Mouse (Mus musculus): ENCODE measurements around the gene Kndc1. TPM values are rescaled to one million over a fixed set of nuclear protein-coding genes. Genes with fewer than 3 reads are reported as not detected.

Gene Kndc1
- polyA plus RNA-seq (2016; fragmentation: Nextera tagmentation; extraction: Ambion mirVana): 0.58 and 1.0 TPM in 2 replicates

- Histone ChIP-seq H3K27ac (peak within 1 kb of the TSS; percentile 31; the same call in 1 of the 2 replicates), H3K4me1 (replicated peaks) (peaks cover 14% of the 10 kb centered on the region), H3K36me3 (no peaks in the 10 kb centered on the region), H3K27me3 (ENCODE audit: insufficient read depth, poor library complexity, severe bottlenecking) (peaks cover 59% of the 10 kb centered on the region), H3K9me3 (no peaks in the 10 kb centered on the region), H3K4me3 (peak within 1 kb of the TSS; percentile 65)
- peak; percentile 53 for DNase-seq (ENCODE audit: low spot score)
- WGBS: 1% methylated on average over 50 of the region's 50 CpGs
These were observed at the start of gene Kndc1 for GRCm38 (mm10) chr7:139894655-139895557. Gene Kndc1 (plus strand): TSS chr7:139894696.

GRCm38 (mm10) chr7:139845101-139845500 lies 49.4 kb upstream of the Kndc1 start:
- 0 out of 2 replicates have a peak, but pooled peaks cover 4% of the 10 kb centered on the region for H3K27me3 ChIP-seq (ENCODE audit: insufficient read depth, poor library complexity, severe bottlenecking)
- DNase-seq (ENCODE audit: low spot score): no peak
- H3K4me3 ChIP-seq: no peak overlapping the region
- WGBS: 83% methylated on average over 2 of the region's 2 CpGs
- H3K27ac ChIP-seq: no peak overlapping the region
- H3K36me3 ChIP-seq: peaks cover 17% of the 10 kb centered on the region
- 0 out of 2 replicates have a peak, but pooled peaks cover 5% of the 10 kb centered on the region for H3K9me3 ChIP-seq
- H3K4me1 ChIP-seq (replicated peaks): peaks cover 24% of the 10 kb centered on the region

GRCm38 (mm10) chr7:139850152-139850551 lies 44.3 kb upstream of the Kndc1 start:
- Histone ChIP-seq H3K36me3 (peaks cover 5% of the 10 kb centered on the region; the same call in 1 of the 2 replicates), H3K9me3 (no peaks in the 10 kb centered on the region), H3K4me3 (no peak overlapping the region), H3K27me3 (ENCODE audit: insufficient read depth, poor library complexity, severe bottlenecking) (0 out of 2 replicates have a peak, but pooled peaks cover 9% of the 10 kb centered on the region), H3K27ac (peak overlapping the region; percentile 43), H3K4me1 (replicated peaks) (peaks cover 26% of the 10 kb centered on the region)
- DNase-seq (ENCODE audit: low spot score): peak; percentile 29
- 27% methylated on average over 6 of the region's 6 CpGs for WGBS

GRCm38 (mm10) chr7:139850677-139851076 lies 43.8 kb upstream of the Kndc1 start:
- Histone ChIP-seq H3K4me1 (replicated peaks) (peaks cover 26% of the 10 kb centered on the region), H3K27ac (peak overlapping the region; percentile 43; the same call in 1 of the 2 replicates), H3K36me3 (peaks cover 5% of the 10 kb centered on the region; the same call in 1 of the 2 replicates), H3K27me3 (ENCODE audit: insufficient read depth, poor library complexity, severe bottlenecking) (0 out of 2 replicates have a peak, but pooled peaks cover 5% of the 10 kb centered on the region), H3K9me3 (no peaks in the 10 kb centered on the region), H3K4me3 (no peak overlapping the region)
- whole genome bisulfite sequencing: 66% methylated on average over 5 of the region's 5 CpGs
- DNase-seq (ENCODE audit: low spot score): no peak

- Histone ChIP-seq H3K36me3 (peaks cover 5% of the 10 kb centered on the region; the same call in 1 of the 2 replicates), H3K27me3 (ENCODE audit: insufficient read depth, poor library complexity, severe bottlenecking) (0 out of 2 replicates have a peak, but pooled peaks cover 5% of the 10 kb centered on the region), H3K4me1 (replicated peaks) (peaks cover 26% of the 10 kb centered on the region), H3K27ac (no peak overlapping the region; the same call in 1 of the 2 replicates), H3K4me3 (no peak overlapping the region), H3K9me3 (no peaks in the 10 kb centered on the region)
- WGBS: 66% methylated on average over 6 of the region's 6 CpGs
- no peak for DNase-seq (ENCODE audit: low spot score)
These were observed 43.4 kb upstream of the Kndc1 start for GRCm38 (mm10) chr7:139851098-139851497.

- Histone ChIP-seq H3K9me3 (no peaks in the 10 kb centered on the region), H3K4me3 (no peak overlapping the region), H3K27me3 (ENCODE audit: insufficient read depth, poor library complexity, severe bottlenecking) (0 out of 2 replicates have a peak, but pooled peaks cover 5% of the 10 kb centered on the region), H3K4me1 (replicated peaks) (peaks cover 15% of the 10 kb centered on the region), H3K36me3 (peaks cover 5% of the 10 kb centered on the region; the same call in 1 of the 2 replicates), H3K27ac (no peak overlapping the region)
- 81% methylated on average over 11 of the region's 11 CpGs for whole genome bisulfite sequencing
- no peak for DNase-seq (ENCODE audit: low spot score)
These were observed 39.2 kb upstream of the Kndc1 start for GRCm38 (mm10) chr7:139855261-139855660.

- peak; percentile 72 for DNase-seq (ENCODE audit: low spot score)
- no peak overlapping the region for H3K27ac ChIP-seq
- H3K27me3 ChIP-seq (ENCODE audit: insufficient read depth, poor library complexity, severe bottlenecking): no peaks in the 10 kb centered on the region
- H3K36me3 ChIP-seq: no peaks in the 10 kb centered on the region
- 34% methylated on average over 3 of the region's 3 CpGs for WGBS
- H3K4me1 ChIP-seq (replicated peaks): no peaks in the 10 kb centered on the region
- H3K9me3 ChIP-seq: no peaks in the 10 kb centered on the region
- no peak overlapping the region for H3K4me3 ChIP-seq
These were observed 33.1 kb upstream of the Kndc1 start for GRCm38 (mm10) chr7:139861411-139861810.

- no peak overlapping the region for H3K4me3 ChIP-seq
- H3K4me1 ChIP-seq (replicated peaks): no peaks in the 10 kb centered on the region
- no peak for DNase-seq (ENCODE audit: low spot score)
- no peaks in the 10 kb centered on the region for H3K36me3 ChIP-seq
- no peaks in the 10 kb centered on the region for H3K27me3 ChIP-seq (ENCODE audit: insufficient read depth, poor library complexity, severe bottlenecking)
- H3K9me3 ChIP-seq: no peaks in the 10 kb centered on the region
- no peak overlapping the region for H3K27ac ChIP-seq
- 86% methylated on average over 2 of the region's 2 CpGs for WGBS
These were observed 31.4 kb upstream of the Kndc1 start for GRCm38 (mm10) chr7:139863076-139863475.

GRCm38 (mm10) chr7:139864253-139864652 lies 30.2 kb upstream of the Kndc1 start:
- WGBS: 58% methylated on average over 2 of the region's 2 CpGs
- Histone ChIP-seq H3K9me3 (no peaks in the 10 kb centered on the region), H3K4me1 (replicated peaks) (no peaks in the 10 kb centered on the region), H3K27me3 (ENCODE audit: insufficient read depth, poor library complexity, severe bottlenecking) (no peaks in the 10 kb centered on the region), H3K27ac (no peak overlapping the region), H3K4me3 (no peak overlapping the region), H3K36me3 (no peaks in the 10 kb centered on the region)
- peak; percentile 9 for DNase-seq (ENCODE audit: low spot score)

GRCm38 (mm10) chr7:139864871-139865270 lies 29.6 kb upstream of the Kndc1 start:
- Histone ChIP-seq H3K4me1 (replicated peaks) (no peaks in the 10 kb centered on the region), H3K27ac (no peak overlapping the region), H3K4me3 (no peak overlapping the region), H3K9me3 (no peaks in the 10 kb centered on the region), H3K36me3 (no peaks in the 10 kb centered on the region), H3K27me3 (ENCODE audit: insufficient read depth, poor library complexity, severe bottlenecking) (no peaks in the 10 kb centered on the region)
- 87% methylated on average over 1 of the region's 1 CpGs for WGBS
- DNase-seq (ENCODE audit: low spot score): no peak

GRCm38 (mm10) chr7:139871014-139871413 lies 23.5 kb upstream of the Kndc1 start:
- Histone ChIP-seq H3K27me3 (ENCODE audit: insufficient read depth, poor library complexity, severe bottlenecking) (no peaks in the 10 kb centered on the region), H3K27ac (no peak overlapping the region), H3K9me3 (no peaks in the 10 kb centered on the region), H3K4me3 (no peak overlapping the region), H3K4me1 (replicated peaks) (no peaks in the 10 kb centered on the region), H3K36me3 (peaks cover 9% of the 10 kb centered on the region; the same call in 1 of the 2 replicates)
- no peak for DNase-seq (ENCODE audit: low spot score)
- 89% methylated on average over 5 of the region's 5 CpGs for WGBS

- H3K36me3 ChIP-seq: peaks cover 9% of the 10 kb centered on the region; the same call in 1 of the 2 replicates
- H3K9me3 ChIP-seq: no peaks in the 10 kb centered on the region
- no peaks in the 10 kb centered on the region for H3K4me1 ChIP-seq (replicated peaks)
- no peak overlapping the region for H3K4me3 ChIP-seq
- H3K27me3 ChIP-seq (ENCODE audit: insufficient read depth, poor library complexity, severe bottlenecking): no peaks in the 10 kb centered on the region
- no peak overlapping the region for H3K27ac ChIP-seq
- 74% methylated on average over 10 of the region's 10 CpGs for WGBS
- DNase-seq (ENCODE audit: low spot score): peak; percentile 19
These were observed 17.2 kb upstream of the Kndc1 start for GRCm38 (mm10) chr7:139877167-139877792.
